Mouse (Mus musculus): ENCODE data around the gene Dcbld1.

DNA sequence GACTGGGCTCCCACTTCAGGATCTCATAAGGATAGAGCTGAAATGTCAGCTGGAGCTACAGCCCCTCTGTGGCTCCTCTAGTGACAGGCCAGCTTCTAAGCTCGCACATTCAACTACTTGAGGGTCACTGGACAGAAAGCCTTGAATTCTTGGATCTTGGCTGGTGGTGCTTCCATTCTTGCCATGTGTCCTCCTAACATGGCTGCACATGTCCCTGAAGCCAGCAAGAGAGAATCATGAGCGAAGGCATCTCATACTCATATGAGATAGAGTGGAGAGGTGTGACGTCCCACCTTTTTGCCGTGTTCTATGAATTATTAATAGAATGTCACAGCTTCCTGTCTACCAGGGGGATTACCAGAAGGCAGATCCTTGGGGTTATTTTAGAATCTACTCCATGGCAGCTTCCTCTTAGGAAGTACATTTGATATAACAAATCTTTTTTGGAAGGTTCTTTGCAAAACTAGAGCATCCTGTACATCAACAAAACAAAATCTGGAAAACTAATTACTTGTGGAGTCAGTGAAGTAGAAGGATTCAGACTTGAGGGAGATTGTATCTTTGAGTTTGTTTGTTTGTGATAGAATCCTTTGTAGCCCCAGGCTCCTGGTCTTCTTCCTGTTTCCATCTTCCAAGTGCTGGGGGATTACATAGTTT lies 60.6 kb downstream of the Dcbld1 start:
- TF ChIP-seq CTCF (IDR thresholded peaks at IDR 0.05), result no peak
- TF ChIP-seq EP300 (IDR thresholded peaks at IDR 0.05), result peak; percentile 57

Measured in lung, postnatal 0 days (tissue).